Mouse (Mus musculus): Measurements from ENCODE around the gene Tesk2.
"Not testable (repeated sequence)": the region's sequence is repeated elsewhere in the genome, so short reads cannot be mapped to it uniquely, and the experiment has no call there.

The Tesk2 gene

DNA sequence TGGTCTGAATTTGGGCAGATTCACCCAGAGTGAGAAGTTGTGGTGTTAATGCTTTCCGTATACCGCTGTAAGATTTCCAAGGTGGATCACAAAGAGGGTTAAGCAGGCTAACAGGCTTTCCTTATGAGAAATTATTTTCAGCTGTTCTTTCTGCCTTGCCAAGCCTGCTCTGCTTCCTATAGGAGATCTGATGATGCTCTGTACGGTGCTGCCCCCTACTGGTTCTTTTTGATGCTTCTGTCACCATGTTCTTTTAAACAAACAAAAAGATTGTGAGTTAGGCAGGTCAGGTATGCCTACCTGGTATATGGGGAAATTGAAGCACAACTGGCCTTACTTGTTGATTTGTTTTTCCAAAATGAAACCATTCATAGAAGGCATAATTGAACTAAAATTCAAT is 68.2 kb downstream of the Tesk2 start:
- DNase-seq (ENCODE audit: low spot score in 2 of 2), result peak; percentile 55 to 85

DNA sequence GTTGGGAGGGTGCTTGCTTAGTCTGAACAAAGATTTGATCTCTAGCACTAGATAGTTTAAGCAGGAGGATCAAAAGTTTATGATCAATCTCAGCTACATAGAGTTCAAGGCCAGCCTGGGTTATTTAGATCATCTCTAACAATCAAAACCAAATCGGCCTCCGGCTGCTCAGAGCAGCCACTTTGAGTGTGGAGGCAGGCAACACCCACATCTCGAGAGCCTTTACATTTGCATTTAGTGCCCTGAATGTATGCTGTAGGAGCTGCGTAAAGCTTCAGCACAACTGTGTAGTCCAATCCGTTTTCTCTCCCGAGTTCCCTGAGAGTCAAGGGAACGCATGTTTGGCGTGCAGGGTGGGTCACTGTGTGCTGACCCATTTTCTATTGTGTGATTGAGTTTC is 71.7 kb downstream of the Tesk2 start:
- no peak for DNase-seq (ENCODE audit: low spot score in 2 of 2)

DNA sequence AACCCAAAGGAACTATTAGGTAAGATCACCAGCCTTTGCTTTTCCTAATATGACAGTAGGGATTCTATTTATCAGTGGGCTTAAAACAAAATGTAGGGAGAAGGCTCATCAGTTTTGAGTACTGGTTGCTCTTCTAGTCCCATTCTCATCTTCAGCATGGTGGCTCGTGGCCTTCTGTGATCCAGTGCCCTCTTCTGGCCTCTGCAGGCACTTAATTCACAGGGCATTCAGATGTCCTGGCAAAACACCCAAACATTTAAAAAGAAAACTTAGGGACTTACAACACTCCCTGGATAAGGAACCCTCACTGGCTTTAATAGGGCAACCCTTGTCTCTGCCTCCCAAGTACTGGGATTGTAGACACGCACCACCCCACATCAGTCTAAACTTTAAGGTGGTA is 73.5 kb downstream of the Tesk2 start:
- no peak for DNase-seq (ENCODE audit: low spot score in 2 of 2)

DNA sequence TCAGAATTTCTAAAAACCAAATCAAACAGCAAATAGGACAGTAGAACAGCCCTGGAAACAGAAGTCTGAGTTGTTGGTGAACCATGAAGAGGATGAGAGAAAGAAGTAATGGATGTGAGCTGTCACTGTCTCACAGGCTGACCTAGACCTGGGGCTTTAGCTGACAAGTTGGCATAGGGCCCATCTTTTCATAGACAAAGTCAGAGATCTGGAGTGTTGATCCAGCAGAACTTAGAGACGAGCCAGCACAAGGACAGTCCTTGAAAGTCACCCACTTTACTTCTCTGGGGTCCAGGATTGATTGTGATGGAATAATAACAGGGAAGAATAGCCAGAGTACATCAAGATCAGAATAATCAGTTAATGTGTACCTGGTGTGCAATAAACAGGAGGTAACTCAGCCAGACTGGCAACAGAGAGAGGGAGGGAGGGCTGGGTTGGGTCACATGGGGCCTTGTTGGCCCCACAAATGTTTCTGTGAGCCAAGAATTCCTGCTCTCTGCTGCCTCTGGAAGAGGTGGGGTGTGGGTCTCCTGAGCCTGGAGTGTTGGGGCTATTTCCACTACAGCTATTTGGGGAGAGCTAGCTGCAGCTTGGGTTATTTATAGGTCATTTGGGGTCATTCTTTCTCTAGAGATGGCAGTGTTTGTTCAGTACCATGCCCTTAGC is 75.8 kb downstream of the Tesk2 start:
- no peak for DNase-seq (ENCODE audit: low spot score in 2 of 2)

DNA sequence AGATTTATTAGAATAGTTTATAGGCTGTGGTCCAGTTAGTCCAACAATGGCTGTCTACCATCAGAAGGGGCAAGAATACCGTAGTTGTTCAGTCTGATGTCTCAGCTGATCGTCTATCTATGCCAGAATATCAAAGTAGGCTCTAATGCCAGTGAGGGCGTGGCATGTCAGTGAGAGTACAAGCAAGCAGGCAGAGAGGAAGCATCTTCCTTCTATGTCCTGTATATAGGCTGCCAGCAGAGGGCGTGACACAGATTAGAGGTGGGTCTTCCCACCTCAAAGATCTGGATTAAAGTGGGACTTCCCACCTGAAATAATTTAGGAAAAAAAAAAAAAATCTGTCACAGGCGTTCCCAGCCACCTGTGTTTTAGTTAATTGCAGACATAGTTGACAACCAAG is 79.2 kb downstream of the Tesk2 start:
- peak in 1 of 2 experiments; percentile 41 for DNase-seq (ENCODE audit: low spot score in 2 of 2)

DNA sequence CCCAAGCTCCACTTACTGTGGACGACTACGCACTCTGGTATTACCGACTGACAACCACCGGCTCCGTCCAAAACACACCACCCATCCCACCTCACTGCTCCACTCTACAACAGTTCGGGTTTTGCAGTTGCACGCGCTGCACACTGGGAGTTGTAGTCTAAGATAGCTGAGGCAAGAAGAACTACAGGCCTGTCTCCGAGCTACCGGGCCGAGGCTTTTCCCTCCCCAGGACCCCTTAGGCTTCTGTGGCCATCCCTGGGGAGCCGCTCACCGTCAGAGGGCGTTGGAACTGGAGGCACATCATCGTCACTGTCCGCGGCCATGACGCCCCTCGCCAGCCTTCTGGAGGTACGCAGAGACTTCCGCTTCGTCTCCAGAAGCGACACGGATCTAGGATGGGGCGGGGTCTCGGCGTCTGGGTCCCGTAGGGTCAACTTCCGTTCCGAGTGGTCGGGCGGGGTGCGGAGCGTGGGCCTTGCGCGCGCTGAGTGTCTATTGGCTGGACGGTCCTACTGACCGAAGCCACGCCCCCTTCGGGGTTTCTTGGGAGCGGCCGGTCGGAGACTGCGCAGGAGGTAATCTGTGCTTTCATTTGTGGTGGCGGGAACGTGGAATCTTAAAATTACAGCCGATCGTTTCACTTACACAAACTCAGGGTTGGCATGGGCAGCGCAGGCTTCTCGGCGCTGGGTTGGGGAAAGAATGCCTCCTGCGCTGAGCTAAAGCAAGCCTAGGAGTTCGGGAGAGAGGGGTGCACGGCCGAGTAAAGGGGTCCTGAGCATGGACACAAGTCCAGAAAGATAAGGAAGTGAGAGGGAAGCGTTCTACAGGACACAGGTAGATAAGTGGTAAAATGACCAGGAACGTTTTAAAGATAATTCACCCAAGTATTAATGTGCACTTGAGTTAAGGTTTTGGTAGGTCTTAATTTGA is 86.7 kb downstream of the Tesk2 start, which contains the start of the genes Toe1 and Mutyh:
Toe1 (minus strand) TSS at position 444 of the 933 bp plus-strand sequence.
Mutyh (plus strand) TSS at position 527 of the 933 bp plus-strand sequence.
- DNase-seq (ENCODE audit: low spot score in 2 of 2), result peak; percentile 79 to 96

DNA sequence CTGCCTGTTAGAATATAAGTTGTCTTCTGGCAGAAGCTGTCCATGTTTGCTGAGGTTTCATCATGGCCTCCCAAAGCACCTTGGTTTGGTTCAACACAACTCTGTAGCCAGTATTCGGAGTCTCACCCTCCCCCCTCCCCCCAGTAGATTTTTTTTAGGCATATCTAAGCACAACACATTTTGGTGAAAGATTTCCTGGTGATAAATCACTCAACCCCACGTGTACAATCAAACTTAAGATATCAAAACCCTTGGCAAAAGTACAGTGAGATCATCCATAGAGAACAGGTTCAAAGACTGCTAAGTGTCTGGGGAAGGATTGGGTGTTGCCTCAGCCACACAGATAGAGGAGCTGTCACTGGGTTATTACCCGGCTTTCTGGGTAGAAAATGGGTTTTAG is 90.3 kb downstream of the Tesk2 start:
- no peak for DNase-seq (ENCODE audit: low spot score in 2 of 2)

DNA sequence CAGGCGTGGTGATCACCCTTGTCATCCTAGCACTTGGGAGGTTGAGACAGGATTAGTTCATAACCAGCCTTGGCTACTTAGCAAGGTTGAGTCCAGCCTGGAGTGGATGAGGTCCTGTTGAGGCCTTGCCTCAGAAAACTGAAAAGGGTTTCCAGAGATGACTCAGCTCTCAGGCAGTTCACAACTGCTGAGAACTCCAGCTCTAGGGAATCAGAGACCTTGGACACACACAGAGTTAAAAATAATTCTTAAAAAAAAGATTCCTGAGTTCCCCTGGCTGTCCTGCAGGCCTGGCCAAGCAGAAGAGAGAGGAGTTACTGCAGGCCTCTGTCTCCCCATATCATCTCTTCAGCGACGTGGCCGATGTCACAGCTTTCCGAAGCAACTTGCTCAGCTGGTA is 94.5 kb downstream of the Tesk2 start:
- no peak for DNase-seq (ENCODE audit: low spot score in 2 of 2)

DNA sequence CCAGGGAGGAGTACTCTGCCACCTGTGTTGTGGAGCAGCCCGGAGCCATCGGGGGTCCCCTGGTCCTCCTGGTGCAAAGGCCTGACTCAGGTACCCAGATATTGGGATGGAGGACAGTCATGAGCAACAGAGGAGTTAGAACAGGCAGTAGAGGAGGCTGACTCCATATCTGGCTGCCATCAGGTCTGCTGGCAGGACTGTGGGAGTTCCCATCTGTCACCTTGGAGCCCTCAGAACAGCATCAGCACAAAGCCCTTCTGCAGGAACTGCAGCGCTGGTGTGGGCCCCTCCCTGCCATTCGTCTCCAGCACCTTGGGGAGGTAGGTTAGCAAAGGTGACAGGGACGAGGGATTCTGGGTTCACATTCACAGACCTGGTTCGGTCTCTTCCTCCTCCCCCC is 96.7 kb downstream of the Tesk2 start:
- no peak for DNase-seq (ENCODE audit: low spot score in 2 of 2)

DNA sequence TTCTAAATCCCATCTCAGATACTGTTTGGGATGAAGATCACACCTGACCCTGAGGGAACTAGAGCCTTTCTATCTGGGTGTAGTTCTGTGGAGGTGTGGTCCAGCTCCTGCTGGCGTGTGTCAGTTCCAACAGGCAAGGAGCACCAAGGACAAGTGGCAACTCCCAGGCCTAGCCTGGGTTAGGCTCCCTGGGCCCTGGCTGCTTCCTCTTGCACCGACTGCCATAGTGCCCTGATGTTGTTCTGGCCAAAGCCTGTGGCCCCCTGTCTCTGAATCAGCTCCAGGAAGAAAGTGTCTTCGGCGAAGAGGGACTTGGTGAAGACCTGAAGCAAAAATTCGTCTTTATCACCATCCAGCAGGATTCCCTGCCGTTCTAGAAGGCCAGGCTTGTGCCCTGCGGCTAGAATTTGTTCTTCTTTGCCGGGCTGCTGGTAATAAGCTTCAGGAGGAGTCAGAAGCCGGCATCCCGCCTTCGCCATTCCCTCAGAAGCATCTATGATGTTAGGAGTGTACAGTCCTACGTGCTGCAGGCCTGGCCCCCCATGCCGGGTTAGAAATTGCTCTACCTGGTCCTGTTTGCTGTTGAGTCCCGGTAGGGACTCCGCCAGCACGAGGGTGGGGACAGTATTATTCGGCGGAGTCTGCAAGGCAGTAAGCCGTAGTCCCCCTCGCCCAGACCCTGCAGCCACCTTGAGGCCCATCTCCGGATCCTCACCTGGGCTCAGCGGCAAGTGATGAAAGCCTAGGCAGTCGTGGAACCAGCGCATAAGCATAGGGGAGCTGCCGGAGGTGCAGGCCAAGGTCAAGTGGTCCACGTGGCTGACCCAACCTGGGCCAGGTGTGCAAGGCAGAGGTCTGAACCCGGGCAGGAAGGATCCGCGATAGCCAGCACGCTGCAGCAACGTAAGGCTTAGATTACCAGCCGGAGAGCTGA is 99.5 kb downstream of the Tesk2 start:
- DNase-seq (ENCODE audit: low spot score in 2 of 2), result no peak

DNA sequence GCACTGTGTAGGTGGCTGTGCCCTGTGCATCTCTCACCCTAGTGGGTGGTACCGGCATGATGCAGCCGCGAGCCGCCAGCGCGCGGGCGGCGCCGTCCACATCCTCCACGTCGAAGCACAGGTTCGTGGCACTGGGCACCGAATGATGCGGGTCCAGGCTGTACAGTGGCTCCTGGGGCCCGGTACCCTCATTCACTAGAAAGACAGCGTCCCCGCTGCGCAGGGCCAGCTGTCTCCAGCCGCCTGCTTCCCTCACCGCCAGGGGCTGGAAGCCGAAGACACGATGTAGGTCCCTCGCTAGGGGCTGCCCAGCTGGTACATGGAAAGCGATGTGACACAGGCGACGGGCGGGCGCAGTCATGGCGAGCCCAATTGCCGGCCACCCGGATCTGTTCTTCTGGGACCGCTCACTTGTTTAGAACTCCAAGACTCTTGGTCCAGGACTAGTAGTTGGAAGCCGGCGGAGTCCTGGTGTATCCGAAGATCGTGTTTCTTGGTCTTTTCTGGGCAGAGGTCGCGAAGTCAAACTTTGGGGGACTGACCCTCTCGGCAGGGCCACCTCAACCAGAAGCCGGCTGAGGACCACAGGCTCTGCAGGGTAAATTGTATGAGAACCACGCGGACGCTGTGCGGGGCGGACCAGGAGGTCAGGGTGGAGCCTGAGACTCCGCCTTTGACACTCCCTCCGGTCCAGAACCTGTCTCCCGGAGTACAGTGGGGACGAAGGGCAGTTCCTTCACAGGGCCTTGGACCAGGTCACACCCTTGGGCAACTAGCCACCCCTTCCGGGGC is 100.3 kb downstream of the Tesk2 start:
- DNase-seq (ENCODE audit: low spot score in 2 of 2), result peak; percentile 58 to 63

DNA sequence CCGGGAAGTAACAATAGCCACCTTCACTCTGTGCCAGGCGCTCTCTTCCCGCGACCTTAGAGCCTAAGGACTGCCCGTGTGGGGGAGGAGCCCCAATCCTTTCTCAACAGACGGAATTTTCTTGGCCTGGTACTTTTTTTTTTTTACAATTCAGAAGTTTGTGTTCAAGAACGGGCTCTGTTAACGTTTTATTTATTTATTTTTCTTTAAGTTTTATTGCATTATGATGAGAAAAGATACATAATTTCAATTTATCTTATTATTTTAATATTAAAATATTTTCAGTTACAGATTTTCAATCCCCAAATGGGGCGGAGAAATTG is 100.9 kb downstream of the Tesk2 start, which contains the start of gene Hpdl:
Hpdl (minus strand) TSS at position 14 of the 323 bp plus-strand sequence.
- no peak for DNase-seq (ENCODE audit: low spot score in 2 of 2)

DNA sequence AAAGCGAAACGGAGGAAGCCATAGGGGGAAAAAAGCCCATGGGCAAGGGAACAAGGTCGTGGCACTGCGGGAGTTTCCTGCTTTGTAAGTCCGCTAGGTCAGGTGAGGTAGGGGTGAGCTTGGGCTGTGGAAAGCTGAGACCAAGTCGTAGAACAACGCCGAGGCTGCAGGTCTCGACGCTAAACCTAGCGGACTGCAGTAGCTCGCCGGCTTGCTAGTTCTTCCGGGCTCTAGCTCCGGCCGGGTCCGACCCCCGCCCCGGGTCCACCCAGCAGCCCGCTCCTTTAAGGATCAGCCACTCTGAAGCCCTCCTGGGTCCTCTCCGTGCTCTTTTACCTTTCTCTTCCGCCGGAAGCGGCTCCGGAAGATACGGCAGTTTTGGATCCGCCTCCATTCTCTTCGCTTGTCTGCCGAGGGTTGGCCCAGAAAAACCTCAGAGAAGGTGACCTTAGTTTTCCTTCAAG is 103.8 kb downstream of the Tesk2 start:
- peak; percentile 60 to 69 for DNase-seq (ENCODE audit: low spot score in 2 of 2)

DNA sequence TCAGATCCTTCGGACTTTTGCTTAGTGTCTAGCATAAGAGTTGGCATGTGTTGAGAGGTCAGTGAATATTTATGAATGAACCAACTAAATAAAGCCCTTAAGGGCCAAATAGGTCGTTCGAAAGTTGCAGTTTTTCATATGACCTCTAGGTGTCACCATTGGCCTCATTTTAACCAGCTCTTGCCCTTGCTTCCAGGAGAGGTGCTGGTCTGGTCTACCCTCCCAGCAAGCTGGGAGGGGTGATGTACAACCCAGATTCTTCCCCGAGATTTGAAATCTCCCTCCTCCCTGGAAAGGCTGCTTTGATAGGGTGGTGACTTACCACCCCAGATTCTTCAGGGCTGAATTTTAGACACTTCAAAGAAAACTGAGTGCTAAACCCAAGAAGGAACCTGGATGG is 107.1 kb downstream of the Tesk2 start:
- peak in 1 of 2 experiments; percentile 40 for DNase-seq (ENCODE audit: low spot score in 2 of 2)

DNA sequence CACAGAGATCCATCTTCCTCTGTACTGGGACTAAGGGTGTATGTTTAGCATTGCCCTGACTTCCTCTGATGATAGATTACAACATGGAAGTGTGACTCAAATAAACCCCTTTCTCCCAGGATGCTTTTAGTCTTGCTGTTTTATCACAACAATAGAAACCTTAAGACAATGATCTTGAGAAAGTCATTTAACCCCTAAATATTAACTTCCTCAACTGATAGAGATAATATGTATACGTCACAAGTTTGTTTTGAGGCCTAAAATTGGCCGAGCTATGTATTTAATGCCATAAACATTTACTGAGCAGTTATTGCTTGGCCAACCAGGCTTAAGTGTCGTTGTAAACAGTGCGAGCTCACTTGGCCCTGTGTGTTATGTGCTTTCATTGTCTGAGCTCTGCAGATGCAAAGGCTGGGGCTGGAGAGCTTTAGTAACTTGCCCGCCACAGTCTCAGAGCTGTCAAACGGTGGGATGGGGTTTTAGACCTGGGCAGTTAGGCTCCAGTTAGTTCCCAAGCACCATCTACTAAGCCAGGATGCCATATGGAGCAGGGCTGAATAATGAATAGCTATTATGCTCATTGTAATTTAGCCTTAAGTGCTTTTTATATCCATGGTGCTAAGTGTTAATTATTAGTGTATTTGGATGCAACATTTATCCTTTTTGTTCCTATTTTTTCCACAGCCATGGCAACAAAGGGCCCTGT is 108.8 kb downstream of the Tesk2 start:
- DNase-seq (ENCODE audit: low spot score in 2 of 2), result no peak

DNA sequence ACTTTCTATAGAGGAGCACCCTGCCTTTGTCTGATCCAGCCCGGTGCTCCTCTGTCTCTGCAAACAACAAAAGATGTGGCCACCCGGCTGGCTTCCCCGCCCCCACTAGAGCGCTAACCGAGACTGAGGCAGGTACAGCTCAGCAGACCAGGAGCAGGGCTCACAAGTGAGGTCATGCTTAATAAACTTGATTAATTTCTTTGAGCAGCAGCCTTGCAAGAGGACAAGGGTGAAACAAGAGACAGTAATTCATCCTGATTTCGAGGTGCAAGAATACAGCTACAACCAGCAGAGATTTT is 109.3 kb downstream of the Tesk2 start:
- DNase-seq (ENCODE audit: low spot score in 2 of 2), result no peak

DNA sequence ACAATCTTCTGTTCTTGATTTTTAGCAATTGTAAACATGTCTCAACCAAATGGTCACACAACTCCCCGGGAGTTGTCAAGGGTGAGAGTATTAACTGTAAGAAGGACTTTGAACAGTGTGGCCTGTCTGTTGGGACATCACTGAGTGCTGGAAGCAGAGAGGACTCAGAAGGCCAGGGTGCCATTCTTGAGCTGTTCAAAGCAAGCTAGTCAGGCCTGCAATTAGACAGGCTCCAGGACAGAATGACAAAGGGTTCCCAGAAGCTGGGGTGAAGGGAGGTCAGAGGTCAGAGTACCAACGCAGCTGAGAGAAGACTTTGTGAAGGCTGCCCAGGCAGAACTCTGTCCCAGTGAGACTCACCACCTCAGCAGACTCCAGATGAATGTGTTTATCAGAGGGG is 118.3 kb downstream of the Tesk2 start:
- no peak for DNase-seq (ENCODE audit: low spot score in 2 of 2)

DNA sequence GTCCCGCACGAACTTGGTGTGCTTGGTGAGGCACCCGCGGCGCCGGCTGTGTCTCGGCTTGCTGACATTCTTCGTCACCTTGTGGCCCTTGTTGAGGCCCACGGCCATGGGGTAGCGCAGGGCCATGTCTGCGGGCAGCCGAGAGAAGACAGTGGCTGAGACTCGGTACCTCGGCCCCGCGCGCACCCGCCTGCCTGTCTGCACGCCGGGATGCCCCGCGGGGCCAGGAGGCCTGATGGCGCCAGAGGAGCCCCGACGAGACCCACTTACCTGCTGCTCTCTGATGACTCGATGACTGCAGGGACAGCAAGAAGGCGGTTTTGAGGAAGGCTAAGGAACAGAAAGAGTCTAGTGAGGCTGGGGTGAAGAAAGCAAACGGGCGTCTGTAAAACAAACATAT is 119.3 kb downstream of the Tesk2 start:
- not testable (repeated sequence) for DNase-seq (ENCODE audit: low spot score in 2 of 2)

DNA sequence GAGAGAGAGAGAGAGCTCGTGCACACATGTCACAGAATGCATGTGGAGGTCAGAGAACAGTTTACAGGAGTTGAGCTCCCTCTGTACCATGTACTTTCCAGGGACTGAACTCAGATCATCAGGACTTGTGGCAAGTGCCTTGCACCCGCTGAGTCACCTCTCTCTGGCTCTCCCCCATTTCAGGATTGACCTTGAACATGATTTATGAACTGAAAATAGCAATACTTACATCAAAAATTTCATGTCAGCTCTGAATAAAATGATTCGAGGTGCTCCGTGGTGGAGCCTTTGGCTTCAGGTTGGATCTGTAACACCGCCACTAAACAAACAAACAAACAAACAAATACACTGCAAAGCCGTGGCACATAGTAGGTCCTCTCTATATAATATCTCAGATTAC is 120.1 kb downstream of the Tesk2 start:
- no peak for DNase-seq (ENCODE audit: low spot score in 2 of 2)

DNA sequence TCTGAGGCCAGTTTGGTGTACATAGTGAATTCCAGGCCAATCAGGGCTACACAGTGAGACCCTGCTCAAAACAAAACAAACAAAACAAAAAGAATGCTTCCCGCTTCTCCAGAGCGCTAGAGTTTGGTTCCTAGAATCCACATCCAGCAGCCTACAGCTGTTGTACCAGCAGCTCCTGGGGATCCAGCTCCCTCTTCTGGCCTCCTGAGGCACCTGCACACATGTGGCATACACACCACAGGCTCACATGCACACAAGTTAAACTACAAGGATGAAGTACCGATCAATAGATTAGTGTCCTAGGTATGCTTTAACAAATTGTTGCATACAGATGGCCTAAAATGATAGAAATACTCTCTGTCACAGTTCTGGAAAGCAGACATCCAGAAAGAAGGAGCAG is 123.6 kb downstream of the Tesk2 start:
- no peak for DNase-seq (ENCODE audit: low spot score in 2 of 2)

DNA sequence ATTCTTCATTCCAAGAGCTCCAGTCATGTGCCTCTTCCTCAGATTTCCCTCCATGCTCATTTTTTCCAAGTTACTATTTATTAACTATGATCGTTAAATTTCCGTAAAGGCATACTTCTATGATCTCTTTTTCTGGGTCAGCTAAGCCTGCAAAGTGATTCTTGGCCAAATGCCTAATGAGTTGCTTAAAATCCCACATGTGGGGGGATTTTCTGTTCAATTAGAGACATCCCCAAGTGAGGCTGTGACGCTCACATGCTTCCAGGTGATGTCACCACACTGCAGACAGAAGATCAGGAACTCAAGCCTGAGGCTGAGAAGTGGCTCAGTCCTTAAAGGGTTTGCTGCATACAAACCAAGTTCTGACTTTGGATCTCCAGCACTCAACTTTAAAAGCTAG is 129.2 kb downstream of the Tesk2 start:
- DNase-seq (ENCODE audit: low spot score in 2 of 2), result no peak

Measured in spleen, postnatal 10 days (tissue).